Mouse (Mus musculus) layer of hippocampus, adult 9-10 months (tissue): Measurements from ENCODE around the gene Pitpnm2.
"Not testable (repeated sequence)": the region's sequence is repeated elsewhere in the genome, so short reads cannot be mapped to it uniquely, and the experiment has no call there.

ENCODE experiments used
- DNase-seq: peaks from one replicate; pipeline ENCODE4 v3.0.0; 2022; ENCODE audit warnings: low spot score

The Pitpnm2 gene

GRCm38 (mm10) chr5:124221037-124221735, 28.4 kb downstream of the Pitpnm2 start:
- peak; percentile 83 for DNase-seq

DNA sequence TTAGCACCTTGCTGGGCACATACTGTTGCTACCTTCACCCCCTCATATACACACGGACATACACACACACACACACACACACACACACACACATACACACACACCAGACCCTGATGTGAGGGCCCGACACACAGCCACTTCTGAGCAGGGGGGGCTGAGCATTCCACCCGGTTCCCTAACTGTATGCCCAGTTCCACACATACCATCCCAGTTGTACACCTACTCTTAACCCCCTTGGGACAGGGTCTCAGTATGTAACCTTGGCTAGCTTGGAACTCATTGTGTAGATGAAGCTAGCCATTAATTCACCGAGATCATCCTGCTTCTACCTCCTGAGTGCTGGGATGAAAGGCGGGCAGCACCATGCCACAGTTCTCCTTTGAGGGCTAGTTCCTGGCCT, 29.0 kb downstream of the Pitpnm2 start:
- no peak for DNase-seq

DNA sequence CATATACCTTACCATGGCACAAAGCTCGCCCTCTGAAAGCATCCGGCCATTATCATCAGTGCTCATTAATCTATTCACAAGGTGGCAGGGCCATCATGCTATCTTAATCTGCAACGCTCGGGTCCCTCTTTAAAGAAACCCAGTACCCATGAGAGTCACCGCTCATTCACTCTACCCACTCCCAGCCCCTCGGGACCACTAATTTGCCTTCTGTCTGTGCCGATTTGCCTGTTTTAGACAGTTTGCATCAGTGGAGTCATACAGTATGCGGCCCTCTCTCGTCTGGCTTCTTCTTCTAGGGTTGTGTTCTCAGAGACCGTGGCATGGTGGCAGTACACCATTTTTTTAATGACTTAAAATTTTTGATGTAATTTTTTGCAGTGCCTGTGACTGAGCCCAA, 30.1 kb downstream of the Pitpnm2 start:
- DNase-seq, result no peak

- DNase-seq, result no peak
These were observed 30.6 kb downstream of the Pitpnm2 start for GRCm38 (mm10) chr5:124218986-124219385.

- no peak for DNase-seq
These were observed 31.9 kb downstream of the Pitpnm2 start for GRCm38 (mm10) chr5:124217566-124218249.

DNA sequence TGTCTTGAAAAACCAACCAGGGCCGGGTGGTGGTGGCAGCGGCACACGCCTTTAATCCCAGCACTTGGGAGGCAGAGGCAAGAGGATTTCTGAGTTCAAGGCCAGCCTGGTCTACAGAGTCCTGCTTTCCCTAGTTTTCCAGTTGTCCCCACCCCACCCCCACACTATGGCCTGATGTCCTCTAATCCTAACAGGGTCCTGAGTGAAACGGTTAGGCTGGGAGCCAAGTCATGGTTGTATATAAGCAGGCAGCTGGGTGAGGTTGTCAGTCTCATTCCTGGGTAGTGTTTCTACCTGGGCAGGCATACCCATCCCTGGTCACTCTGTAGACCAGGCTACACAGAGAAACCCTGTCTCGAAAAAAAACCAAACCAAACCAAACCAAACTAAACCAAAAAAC, 32.5 kb downstream of the Pitpnm2 start:
- not testable (repeated sequence) for DNase-seq

GRCm38 (mm10) chr5:124216403-124216802, 33.2 kb downstream of the Pitpnm2 start:
- DNase-seq, result no peak

DNA sequence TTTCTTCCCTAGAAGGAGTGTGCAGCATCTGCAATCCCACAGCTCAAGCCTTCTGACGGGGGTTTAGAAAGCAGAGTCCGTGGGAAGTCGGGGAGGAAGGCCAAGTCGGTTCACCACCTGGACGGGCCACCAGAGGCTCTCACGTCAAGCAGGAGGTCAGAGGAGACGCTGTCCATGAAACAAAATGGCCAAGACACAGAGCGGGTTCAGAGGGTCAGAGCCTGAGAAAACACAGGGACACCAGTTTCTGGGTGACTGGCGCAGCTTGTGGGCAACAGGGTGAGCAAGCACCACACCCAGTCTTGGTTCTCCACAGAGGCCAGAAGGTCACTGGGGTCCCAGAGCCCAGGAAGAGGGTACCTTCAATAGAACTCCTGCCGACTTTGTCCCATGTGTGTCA, 33.9 kb downstream of the Pitpnm2 start:
- no peak for DNase-seq

DNA sequence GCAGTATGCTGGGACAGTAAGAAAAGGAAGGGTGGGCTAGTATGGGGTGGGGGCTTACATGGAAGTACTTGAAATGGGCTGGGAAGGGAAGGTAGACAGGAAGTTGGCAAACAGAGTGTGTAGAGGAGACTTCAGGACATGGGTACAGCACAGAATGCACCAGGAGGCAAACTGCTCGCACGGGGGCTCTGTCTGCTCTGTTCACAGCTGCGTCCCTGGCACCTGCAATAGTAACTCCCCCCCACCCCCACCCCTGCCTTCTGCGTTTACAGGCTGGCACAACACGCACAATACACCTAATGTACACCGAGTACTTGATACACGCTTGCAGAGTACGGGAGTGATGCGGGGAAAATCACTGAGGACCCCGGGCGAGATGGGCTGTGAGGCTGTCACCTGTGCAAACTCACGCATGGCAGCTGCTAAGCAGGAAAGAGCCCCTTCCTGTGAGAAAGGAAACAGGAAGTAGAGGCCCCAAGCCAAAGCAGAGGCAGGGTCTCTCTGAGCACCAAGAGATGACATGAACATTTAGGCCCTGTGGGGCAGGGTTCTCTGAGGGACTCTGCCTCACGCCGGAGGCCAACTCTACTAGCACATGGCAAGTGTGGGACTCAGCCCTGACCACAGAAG, 34.9 kb downstream of the Pitpnm2 start:
- no peak for DNase-seq

DNA sequence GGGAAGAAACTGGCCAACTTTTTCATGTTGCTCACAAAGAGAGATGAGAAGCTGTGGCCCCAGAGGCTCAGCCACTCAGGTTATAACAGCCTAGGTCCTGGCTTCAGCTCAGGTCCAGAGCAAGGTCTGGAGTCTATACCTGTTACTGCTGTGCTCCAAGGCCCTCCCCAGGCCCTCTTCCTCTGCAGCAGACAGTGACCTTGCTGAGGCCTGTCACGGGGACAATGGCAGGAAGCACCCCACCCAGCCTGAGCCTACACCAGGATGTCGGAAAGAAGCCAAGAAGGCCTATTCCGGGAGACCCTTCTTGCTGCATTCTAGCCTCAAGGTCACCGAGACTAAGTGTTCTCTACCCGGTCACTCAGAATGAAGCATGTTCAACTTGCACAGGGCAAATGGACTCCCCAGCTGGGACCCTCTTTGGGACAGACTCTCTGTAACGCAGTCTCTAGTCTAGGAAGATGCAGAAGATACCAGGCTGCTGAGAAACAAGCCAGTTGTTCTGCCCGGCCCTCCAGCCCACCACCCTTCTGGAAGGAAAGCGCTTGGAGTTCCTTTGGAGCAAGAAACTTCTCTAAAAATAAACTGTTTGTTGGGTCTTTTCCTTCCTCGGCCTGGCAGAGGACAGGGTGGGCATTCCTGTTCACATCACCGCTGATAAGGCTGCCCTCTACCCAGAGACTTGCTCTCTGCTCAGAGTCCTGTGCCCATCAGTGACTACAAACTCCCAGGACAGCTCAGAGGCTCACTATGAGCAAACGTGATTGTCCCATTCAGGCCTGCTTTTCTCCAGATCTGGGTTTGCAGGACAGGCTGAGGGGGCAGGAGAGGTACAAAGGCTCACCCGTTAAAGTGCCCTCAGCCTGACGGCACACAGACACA, 35.7 kb downstream of the Pitpnm2 start:
- no peak for DNase-seq

DNA sequence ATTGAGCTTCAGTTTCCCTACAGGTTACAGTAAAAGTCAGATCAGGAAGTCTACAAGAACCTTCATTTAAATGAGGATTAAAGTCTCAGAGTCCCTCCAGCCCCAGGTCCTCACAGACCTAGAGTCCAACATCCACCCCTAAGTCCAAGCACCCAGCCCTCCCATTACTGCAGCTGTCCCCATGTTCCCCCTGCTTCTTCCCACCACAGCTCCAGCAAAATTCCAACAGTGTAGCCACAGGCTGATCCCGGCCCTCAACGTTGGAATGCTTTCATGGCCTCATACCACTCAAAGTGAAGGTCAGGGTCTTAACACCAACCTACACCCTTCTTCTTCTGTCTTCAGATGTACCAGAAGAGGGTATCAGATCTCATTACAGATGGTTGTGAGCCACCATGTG, 37.9 kb downstream of the Pitpnm2 start:
- DNase-seq, result no peak

GRCm38 (mm10) chr5:124211234-124211633, 38.3 kb downstream of the Pitpnm2 start:
- no peak for DNase-seq

- DNase-seq, result no peak
These were observed 39.1 kb downstream of the Pitpnm2 start for GRCm38 (mm10) chr5:124210281-124211016.

- DNase-seq, result no peak
These were observed 39.7 kb downstream of the Pitpnm2 start for GRCm38 (mm10) chr5:124209850-124210249.

DNA sequence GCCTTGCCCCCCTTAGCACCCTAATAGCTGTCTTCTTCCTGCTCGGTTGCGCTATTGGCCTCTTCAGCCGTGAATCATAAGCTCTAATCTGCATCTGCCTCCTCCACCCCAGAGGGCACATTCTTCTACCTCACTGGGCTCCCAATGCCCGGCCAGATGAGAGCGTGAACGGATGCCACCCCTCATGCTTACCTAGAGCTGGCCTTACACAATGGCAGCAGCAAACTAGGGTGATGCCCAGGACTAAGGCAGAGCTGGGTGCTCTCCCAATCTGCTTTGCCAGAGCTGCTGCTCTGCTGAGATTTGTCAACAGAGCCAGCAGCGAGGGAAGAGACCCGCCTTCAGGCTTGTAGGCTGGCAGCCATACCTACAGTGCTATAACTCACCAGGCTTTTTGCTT, 41.5 kb downstream of the Pitpnm2 start:
- no peak for DNase-seq

DNA sequence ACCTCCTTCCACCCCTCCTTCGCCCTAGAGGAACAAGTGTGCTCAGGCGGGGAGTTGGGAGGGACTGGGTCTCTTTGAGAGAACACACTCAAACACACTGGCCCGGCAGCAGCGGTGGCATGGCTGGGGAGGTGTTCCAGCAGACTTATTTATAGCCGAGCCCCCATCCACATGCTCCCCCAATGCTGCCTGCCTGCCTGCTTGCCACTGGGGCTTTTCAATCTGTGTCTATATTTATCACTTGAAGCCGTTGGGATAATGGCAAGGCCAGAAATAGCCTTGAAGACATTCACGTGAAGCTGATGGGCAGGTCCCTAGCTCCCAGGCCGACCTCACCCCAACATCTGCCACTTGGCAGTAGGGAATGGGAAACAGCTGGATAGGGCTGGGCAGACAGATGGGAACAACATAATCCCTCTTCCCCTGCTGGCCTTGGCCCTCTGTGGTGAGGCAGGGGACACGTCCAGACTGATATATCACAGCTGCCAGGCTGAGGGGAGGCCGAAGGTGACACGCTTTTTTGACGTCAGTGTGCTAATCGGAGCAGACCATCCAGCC, 43.0 kb downstream of the Pitpnm2 start:
- DNase-seq, result no peak

GRCm38 (mm10) chr5:124205809-124206380, 43.7 kb downstream of the Pitpnm2 start:
- no peak for DNase-seq

DNA sequence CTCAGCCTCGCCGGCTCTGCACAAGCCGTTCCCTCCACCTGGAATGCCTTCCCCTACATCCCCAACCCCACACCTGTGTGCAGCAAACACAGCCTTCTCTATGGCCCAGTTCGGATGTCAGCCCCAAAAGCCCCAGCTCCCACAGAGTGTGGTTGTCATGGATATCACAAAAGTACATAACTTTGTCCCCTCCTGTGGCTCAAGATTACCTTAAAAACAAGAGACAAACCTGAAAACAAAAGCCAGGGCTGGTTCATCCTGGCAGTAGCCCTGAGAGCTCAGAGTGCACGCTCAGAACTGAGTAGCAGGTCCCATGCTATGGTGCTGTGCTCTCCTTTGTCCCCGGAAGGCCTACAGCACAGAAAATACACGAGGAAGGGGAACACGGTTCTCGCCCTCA, 44.3 kb downstream of the Pitpnm2 start:
- no peak for DNase-seq

GRCm38 (mm10) chr5:124204127-124204794, 45.3 kb downstream of the Pitpnm2 start:
- no peak for DNase-seq

DNA sequence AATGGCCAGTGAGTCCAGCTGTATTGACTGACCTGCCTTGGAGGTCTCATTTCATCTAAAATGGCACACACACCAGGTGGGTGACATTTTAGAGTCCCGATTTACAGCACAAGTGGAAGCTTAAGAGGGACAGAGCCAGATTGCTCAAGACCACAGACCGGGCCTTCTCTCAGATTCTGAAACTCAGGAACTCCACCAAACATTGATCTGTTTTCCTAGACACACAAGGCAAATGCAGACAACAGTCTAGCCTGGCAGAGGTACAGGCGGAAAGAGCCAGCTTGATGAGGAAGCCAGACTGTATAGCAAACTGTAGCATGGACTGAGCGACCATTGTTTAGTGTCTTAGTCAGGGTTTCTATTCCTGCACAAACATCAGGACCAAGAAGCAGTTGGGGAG, 46.3 kb downstream of the Pitpnm2 start:
- no peak for DNase-seq
